Mouse (Mus musculus): ENCODE data around the gene Kif1b. TPM values are rescaled to one million over a fixed set of nuclear protein-coding genes. Genes with fewer than 3 reads are reported as not detected.

The Kif1b gene
- polyA plus RNA-seq, 1 experiment from 2014 or later: 141 TPM

Other genes starting within 250 kb of the Kif1b start
- gene Pex14, start 207.8 kb downstream of the Kif1b start, polyA plus RNA-seq (2016; fragmentation: Nextera tagmentation; extraction: Ambion mirVana): 49.8 and 53.9 TPM in 2 replicates
- gene Dffa, start 203.5 kb downstream of the Kif1b start, polyA plus RNA-seq (2016; fragmentation: Nextera tagmentation; extraction: Ambion mirVana): 25.3 and 26.4 TPM in 2 replicates
- 0.37 TPM in 1 of 2 replicates, not detected in the other for gene Cort, start 180.9 kb downstream of the Kif1b start, polyA plus RNA-seq (2016; fragmentation: Nextera tagmentation; extraction: Ambion mirVana)
- gene Cenps, start 170.1 kb downstream of the Kif1b start, polyA plus RNA-seq (2016; fragmentation: Nextera tagmentation; extraction: Ambion mirVana): 38.2 and 41.6 TPM in 2 replicates
- 120 and 129 TPM in 2 replicates for gene Pgd, start 140.9 kb downstream of the Kif1b start, polyA plus RNA-seq (2016; fragmentation: Nextera tagmentation; extraction: Ambion mirVana)
- 78.2 and 81.7 TPM in 2 replicates for gene Ube4b, start 119.1 kb upstream of the Kif1b start, polyA plus RNA-seq (2016; fragmentation: Nextera tagmentation; extraction: Ambion mirVana)
- gene Rbp7, start 147.3 kb upstream of the Kif1b start, polyA plus RNA-seq (2016; fragmentation: Nextera tagmentation; extraction: Ambion mirVana): not detected in 2 replicates
- 0.31 and 0.41 TPM in 2 replicates for gene Tmem274, start 169.7 kb upstream of the Kif1b start, polyA plus RNA-seq (2016; fragmentation: Nextera tagmentation; extraction: Ambion mirVana)
- 13.9 and 14.7 TPM in 2 replicates for gene Nmnat1, start 177.5 kb upstream of the Kif1b start, polyA plus RNA-seq (2016; fragmentation: Nextera tagmentation; extraction: Ambion mirVana)
- 48.4 and 55.2 TPM in 2 replicates for gene Lzic, start 177.5 kb upstream of the Kif1b start, polyA plus RNA-seq (2016; fragmentation: Nextera tagmentation; extraction: Ambion mirVana)
- gene Ctnnbip1, start 210.5 kb upstream of the Kif1b start, polyA plus RNA-seq (2016; fragmentation: Nextera tagmentation; extraction: Ambion mirVana): 66.3 and 68.2 TPM in 2 replicates

Data from midbrain, embryonic 12.5 days (tissue).